Mouse (Mus musculus): ENCODE data around the gene Kalrn.

The Kalrn gene

DNA sequence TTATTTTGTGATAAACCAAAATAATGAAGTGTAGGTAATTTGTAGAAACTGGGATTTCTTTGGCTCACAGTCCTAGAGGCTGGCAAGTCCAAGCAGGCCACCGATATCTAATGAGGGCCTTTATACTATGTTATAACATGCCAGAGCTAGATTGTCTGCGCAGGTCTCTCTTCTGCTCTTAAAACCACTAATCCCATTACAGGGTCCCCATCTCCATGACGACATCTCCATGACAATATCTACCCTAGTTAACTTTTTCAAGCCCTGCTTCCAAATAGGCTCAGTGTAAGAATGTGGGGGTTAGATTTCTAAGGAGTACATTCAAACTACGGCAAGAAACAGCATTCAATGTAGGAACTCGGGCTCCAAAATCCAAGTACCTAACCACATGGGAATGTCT, 143.2 kb downstream of the Kalrn start:
- no peak for DNase-seq (ENCODE audit: low read depth, low spot score)

DNA sequence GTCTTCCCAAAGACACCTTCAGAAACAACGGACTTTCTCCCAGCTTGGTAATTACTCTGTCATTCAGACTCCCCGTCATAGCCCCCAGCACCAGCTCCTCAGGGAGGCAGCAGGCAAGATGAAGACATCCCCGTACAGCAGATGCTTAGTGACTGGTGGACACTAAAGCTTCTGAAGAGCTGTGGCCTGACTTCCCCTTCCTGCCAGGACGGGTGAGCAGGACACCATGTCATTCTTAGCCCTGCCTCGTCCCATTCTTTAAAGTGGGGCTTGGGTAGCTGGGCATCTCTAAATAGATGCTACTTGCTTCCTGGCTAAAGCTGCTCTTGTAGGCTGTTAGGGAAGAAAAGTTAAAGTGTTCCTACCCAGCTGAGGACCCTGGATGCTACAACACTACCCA, 145.7 kb downstream of the Kalrn start:
- DNase-seq (ENCODE audit: low read depth, low spot score), result no peak

DNA sequence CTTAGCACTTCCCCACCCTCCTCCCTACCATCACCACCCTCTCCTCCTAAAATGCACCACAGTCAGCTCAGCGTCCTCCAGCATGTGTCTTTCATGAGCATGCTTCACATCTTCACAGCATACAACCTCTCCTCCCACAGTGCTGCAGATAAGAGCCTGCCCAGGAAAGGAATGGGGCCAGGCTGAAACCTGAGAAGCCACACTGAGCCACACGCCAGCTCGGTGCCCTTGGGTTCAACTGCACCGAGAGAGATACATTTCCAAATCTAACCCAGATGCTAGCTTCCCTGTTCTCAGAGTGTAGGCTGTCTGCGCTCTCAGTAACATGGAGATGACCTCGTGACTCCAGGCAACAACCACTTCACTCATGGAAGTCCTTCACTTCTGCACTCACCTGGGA, 151.9 kb downstream of the Kalrn start:
- no peak for DNase-seq (ENCODE audit: low read depth, low spot score)

DNA sequence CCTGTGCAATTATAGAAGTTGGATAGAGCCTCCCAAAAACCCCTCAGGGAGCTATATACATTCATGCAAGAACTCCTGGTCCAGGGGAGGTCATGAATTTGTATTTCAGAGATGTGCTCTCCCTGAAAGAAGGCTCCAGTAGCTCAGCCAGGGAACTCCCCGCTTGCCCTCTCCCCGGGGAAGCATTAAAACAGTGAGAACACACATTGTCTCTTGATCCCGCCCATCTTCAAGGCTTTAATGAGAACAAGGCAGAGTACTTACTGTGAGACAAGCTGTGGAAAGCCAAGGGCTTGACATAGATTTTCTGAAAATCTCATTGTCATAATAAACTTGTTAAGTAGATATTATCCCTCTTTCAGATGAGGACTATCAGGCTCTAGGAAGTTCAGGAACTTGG, 155.4 kb downstream of the Kalrn start:
- DNase-seq (ENCODE audit: low read depth, low spot score), result no peak

DNA sequence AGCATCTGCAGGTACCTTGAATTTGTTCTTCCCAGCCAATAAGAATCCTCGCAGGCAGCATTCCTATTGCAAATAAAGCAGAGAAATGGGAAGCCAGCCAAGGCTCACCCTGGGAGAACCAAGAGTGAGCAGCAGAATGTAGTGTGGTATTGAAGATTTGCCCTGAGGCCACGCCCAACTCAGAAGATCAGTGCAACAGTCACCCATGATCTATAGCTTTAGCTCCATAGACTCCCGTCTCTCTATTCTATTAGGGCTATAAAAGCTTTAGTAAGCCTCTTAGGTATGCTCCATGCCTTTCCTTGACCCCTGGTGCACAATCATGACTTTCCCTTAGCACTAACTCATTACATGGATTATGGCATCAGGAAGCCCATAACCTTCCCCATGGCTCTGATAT, 155.9 kb downstream of the Kalrn start:
- no peak for DNase-seq (ENCODE audit: low read depth, low spot score)

DNA sequence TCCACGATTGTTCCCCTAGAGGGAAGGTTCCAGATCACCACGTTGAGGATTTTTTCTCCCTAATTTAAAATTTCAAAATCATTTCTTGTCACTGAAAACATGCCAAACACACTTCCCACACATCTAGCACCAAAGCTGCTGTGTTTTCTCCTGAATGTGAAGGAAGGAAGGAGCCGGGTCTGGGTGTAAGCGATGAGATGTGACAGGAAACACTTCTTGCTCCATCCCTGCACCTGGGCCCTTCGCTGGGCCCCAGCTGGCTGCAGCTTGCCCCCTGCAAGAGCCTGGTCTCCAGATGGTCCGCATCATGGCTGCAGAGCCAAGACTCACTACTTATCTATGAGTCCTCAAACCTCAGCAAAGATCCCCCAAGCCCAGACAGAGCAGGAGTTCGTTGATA, 158.8 kb downstream of the Kalrn start:
- no peak for DNase-seq (ENCODE audit: low read depth, low spot score)

DNA sequence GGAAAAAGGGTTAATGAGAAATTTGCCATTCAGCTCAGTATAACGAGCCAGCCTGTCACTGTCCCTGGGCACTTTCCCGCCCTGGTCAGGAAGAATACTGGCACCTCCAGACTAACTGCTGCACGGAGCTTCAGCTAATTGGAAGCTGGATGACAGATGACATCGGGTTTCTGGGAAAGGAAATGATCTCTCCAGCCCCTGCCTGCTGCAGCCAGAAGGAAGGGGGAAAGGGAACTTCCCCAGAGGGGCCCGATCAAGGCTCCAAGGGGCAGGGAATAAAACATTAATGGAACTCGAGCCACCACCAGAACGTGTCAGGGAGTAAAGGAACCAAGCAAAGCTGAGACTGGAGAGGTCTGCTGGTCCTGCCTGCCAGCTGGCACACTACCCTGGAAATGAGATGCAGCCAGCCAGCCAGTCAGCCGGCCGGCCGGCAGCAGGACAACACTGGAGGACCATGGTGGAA, 159.4 kb downstream of the Kalrn start:
- DNase-seq (ENCODE audit: low read depth, low spot score), result peak; percentile 49

DNA sequence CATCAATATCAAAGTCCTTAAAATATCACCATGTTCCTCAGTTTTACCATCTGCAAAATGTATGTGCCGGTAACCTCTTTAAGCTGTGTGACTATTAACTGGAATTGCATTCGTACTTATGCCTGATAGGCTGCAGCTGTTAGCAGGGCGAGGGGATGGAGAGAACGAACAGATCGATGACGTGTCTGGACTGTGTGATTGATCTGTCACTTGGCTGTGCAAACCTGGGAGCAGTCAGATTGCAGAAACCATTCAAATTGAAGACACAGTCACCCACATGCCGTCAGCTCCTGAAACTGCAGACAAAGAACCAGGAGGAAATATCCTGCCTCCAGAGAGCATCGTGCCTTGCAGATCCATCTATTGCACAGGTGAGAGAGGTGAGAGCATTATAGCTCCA, 166.3 kb downstream of the Kalrn start:
- DNase-seq (ENCODE audit: low read depth, low spot score), result no peak

DNA sequence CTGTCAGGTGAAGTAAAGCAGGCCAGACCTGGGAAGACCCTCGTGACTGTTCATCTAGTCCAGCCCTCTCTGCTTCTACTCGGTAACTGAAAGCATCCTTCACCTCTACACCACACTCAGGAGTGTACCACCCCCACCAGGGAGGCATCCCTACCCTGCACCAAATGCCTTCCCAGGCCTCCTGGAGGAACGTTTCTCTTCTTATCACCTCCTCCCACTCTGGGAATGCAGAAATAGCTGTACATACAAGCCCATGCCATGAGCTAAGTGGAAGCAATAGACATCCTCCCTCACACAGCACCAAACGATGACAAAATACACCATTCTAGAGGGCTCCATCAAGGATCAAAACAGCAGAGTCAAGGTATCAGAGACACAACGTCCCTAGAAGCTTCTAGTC, 168.2 kb downstream of the Kalrn start:
- DNase-seq (ENCODE audit: low read depth, low spot score), result no peak

DNA sequence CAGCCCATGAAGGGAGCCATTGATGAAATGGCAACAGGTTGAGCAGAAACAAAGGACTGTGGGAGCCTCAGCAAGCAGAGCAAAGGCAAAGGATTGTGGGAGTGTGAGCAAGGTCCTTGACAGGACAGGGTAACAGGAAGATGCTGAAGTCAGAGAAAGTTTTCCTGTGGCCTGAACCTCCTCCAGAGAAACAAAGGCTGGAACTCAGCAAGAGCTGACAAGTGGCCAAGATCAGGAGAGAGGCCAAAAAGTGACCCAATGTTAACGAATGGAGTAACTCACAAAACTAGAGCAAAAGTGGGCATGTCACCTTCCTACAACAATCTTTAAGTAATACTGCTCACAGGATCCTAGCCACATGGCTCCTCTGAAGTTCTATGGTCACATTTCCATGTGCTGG, 172.1 kb downstream of the Kalrn start:
- DNase-seq (ENCODE audit: low read depth, low spot score), result no peak

DNA sequence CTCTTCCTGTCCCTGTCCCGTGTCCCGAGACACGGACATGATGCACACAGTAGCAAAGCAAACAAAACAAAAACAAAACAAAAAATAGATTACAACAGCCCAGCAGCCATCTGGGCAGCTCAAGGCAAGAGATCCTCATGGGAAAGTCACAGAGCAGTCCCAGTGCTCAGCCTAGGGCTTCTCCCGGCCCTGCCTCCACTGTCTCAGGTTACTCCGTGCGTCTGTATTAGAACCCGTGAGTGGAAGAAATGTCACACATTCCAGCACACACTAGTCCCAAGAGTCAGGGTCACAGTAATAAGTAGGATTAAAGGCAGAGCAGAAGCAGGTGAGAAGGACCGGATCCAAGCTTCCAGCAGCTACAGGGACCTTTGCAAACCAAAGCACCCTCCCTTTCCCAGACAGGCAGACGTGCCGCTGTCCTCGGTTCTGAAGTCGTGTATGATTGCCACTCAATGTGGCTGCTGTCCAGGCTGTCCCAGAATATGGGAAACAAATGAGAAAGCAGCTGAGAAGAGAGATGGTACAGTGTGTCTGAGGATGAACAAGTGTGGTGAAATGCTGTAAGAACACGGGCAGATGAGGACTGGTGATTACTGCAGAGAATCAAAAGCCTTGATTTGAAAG, 173.1 kb downstream of the Kalrn start:
- DNase-seq (ENCODE audit: low read depth, low spot score), result no peak

DNA sequence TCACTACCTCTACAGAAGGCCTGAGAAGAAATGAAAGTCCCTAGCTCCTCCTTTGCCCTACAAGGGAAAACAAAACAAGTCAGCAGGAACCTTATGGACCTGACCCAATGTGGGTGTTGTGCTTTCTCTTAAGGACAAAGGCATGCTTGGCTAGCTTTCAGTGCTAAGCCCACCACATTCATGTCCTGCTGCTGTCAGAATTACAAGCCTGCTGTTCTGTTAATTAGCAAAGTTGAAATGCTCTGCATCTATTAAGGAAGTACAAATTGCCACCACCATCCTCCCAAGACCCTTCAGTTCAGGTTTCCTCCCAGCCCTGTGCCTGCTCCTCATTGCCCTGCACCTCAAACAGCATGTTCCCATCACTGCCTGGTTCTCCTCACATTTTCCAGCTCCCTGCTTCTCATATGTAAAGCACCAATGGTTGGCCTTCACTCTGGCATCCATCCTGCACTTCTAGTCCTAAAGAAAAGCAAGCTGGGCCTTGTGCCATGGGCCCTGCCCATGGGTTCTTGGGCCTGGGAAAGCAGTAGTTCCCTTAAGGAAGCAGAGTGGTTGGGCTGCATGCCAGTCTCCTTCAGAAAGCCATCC, 178.0 kb downstream of the Kalrn start:
- peak; percentile 47 for DNase-seq (ENCODE audit: low read depth, low spot score)

DNA sequence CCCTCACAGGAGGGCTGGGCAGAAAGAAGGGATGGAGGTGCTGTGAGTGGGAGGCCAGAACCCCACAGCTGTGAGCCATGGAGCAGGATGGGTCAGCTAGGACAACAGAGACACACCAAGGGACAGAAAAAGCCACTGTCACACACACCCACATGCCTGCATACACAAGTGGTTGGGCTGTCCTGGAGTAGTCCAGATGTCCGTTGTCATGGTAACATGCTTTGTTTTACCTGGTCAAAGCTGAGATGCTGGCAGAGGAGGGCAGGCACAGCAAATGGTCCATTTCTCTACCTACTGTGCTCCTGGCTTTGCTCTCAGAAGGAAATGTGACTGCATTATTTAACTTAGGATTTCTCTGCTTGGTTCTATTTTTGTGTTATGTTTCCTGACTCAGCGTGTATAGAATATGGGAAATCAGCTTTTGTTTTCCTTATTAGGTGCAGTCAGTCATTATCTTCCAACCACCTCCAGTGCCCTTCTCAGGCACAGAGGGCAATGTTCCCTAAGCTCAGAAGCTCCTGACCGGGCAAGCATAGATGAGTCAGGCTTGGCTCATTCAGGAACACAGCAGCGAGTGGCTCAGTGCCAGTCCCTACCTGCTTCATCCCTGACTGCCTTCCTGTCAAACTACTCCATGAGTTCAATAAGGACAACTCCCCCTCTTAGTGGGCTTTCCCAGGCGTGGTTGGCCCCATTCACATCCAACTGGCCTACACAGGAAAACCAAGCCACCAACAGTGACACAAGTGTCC, 183.6 kb downstream of the Kalrn start:
- DNase-seq (ENCODE audit: low read depth, low spot score), result no peak

DNA sequence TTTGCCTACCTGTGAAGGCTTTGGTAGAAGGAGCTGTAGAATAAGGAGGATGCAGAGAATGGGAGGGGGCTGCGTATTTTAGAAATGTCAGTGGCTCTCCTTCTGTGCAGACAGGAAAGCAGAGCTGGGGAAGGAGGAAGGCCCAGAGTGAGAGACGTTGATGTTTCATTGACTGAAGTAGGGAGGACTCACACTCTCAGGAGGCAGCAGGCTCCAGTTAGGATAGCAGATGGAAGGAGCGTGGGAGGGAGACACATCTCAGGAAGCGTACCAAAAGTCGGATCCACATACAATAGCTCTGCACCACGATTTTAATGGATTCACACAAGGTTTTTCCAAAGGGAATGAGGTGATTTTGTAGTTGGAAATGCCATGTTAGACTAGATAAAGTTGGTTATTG, 184.5 kb downstream of the Kalrn start:
- DNase-seq (ENCODE audit: low read depth, low spot score), result no peak

DNA sequence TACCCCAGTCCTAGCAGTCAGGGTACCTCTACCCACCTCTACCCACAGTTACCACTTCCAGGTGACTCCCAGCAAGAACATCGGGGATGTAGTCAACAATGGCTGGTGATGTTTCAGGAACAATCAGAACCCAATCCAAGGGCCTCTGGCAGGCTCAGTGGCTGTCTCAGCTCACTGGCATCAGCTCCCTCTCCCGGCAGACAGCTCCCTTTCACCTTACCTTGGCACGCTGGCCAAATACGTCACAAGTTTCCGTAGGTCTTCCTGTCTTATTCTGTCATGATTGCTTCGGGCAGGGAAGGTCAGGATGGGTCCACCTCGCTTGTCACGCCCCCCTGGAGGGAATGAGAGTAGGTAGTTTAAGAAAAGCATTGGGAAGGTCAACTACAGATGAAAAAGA, 188.3 kb downstream of the Kalrn start:
- DNase-seq (ENCODE audit: low read depth, low spot score), result no peak

DNA sequence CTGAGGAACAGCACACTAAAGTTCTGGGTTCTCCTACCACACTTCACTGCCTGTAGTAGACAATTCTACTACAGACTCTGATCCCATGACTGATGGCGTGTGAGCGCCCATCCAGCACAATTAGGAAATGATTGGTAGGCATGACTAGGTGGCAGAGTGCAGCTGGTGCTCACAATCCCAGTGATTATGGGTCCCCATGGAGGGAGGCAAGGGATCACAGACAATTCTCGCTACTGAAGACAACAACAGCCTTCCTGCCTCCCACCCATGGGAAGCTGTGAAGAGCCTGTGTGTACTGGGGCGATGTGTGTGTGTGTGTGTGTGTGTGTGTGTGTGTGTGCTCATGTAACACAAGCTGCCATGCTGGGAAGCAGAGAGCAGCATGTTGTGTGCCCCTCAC, 190.3 kb downstream of the Kalrn start:
- DNase-seq (ENCODE audit: low read depth, low spot score), result no peak

DNA sequence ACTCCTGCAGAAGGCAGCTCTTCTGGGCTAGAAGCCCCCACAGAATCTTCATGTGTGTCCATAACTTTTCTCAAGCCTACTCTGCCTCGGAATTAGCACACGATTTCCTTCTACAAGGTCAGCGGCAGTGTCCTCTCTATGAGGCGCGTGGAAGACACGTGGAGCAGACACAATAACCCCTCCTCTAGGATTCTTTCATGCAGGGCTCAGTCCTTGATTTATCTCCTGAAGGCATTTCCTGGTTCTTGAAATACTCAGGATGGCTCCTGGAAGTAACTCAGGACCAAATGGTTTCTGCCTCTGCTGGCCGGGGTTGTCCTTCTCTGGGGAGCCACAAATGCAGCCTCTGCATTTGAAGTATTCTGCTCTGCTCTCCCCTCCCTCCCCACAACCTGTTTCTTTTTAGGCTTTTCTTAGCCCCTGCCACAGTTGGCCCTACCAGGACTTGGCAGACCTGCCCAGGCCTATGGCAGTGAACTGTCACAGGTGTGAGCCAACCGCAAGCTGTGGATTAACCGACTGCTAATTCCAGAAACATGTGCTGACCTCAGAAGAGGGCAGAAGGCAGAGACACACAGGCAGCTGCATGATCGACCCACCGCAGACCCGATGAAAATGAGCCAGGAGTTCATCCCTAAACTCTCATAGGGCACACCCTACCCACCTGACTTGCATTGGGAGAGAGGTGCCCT, 197.0 kb downstream of the Kalrn start:
- no peak for DNase-seq (ENCODE audit: low read depth, low spot score)

DNA sequence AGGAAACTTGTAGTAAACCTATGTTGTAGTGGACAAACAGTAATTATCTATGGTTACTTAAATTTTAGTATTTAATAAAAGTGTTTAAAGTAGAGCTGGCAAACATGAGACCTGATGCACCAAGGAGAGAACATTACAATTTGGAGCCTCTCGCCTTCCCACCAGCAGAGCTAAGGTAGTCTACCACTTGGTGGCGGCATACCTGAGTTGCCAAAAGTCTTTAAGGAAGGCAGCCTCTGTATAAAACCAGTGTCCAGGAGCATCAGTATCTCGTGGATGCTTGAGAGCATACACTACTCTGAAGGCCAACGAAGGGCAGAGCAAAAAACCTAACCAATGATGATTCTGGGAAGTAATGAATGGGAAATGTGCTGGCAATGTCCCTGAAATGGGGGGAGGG, 199.8 kb downstream of the Kalrn start:
- no peak for DNase-seq (ENCODE audit: low read depth, low spot score)

DNA sequence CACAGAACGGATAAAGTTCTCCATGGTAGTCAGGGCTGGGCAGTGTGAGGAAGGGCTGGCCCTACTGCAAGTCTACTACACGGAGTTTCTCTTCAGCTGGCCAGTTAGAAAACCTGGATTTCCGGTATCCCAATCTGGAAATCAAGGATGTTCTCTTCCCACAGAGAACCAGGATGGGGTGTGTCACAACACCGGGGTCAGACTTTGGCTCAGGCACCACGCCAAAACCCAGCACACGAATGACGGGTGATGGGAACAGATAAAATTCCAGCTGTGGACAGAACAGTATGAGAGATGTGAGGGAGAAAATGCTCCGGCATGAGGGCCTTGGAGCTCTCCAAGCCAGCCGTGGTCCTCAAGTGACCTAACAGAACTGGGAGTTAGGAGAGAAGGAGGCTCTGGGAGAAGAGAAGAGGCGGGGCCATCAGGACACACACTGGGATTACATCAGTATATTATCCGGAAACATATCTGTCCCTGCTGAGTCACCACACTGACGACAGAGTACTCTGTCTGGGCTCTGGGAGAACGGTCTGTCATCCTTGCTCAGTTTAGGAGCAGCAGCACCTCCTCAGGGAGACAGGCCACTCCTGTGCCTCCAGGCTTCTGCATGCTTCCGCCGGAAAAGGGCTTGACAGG, 201.1 kb downstream of the Kalrn start:
- DNase-seq (ENCODE audit: low read depth, low spot score), result no peak

DNA sequence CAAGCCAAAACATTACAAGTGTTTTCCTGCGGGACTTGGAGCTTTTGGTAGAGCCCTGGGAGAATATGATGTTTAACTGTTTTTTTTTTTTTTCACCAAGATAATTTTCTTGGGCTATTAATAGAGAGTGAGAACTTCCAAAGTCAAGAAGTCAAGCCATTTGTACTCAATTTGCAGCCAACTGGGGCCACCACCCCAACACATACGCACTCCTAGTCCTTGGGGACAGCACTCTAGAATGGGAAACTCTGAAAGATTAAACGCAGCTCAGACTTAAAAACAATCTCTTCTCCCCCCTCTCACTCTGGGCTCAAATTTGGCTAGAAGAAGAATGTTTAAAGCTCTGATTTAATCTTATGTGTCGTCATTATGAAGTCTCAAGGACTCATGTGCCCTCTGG, 214.1 kb downstream of the Kalrn start:
- no peak for DNase-seq (ENCODE audit: low read depth, low spot score)

DNA sequence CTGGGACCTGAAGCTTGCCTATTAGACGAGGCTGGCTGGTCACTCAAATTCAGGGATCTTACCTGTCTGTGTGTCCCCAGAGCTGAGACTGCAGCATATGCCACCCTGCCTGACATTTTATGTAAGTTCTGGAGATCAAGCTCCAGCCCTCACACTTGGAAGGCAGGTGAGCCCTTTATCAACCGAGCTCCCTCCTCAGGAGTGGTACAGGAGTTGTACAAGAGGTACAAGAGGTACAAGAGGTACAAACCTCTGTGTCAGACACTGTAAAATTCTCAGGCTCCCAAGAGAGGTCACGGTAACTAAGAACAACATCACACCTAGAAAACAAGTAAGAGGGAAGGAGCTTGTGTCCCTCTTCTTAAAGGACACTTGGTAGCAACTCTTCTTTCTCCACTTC, 217.8 kb downstream of the Kalrn start:
- DNase-seq (ENCODE audit: low read depth, low spot score), result no peak

DNA sequence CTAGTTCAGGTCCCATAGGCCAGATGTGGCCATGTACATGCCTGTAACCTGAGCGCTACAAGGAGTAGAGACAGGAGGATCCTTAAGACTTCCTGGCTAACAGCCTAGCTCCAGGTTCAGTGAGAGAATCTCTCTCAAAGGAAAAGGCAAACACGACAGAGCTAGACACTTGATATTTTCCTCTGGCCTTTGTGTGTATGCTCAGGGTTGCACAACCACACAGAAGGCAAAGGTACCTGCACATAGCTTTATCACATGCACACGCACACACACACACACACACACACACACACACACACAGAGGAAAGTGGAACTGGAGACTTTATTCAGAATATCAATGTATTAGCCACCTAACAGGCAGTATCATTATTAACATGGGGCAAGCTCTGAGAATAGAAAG, 219.3 kb downstream of the Kalrn start:
- DNase-seq (ENCODE audit: low read depth, low spot score), result no peak
